Mouse (Mus musculus): ENCODE results near the gene Vasn. TPM values are rescaled to one million over a fixed set of nuclear protein-coding genes. Genes with fewer than 3 reads are reported as not detected.

Gene Vasn
- polyA plus RNA-seq, 1 experiment: 15.9 TPM

GRCm38 (mm10) chr16:4642937-4643336 is 3.2 kb downstream of the Vasn start:
- Histone ChIP-seq H3K36me3 (ENCODE audit: control insufficient read depth, insufficient read depth, low read length) (no peaks in the 10 kb centered on the region), H3K4me1 (ENCODE audit: control insufficient read depth, insufficient read depth, low read length) (peaks cover 23% of the 10 kb centered on the region), H3K27me3 (ENCODE audit: control insufficient read depth, insufficient read depth, low read length) (no peaks in the 10 kb centered on the region), H3K4me3 (ENCODE audit: control insufficient read depth, low read depth, low read length) (no peak overlapping the region), H3K27ac (ENCODE audit: control insufficient read depth, insufficient read depth, low read depth, low read length) (peak overlapping the region; percentile 49)
- TF ChIP-seq CTCF (IDR thresholded peaks at IDR 0.05; ENCODE audit: control insufficient read depth, insufficient read depth, insufficient replicate concordance, low read depth, low read length) (no peak), POLR2A (IDR thresholded peaks at IDR 0.05; ENCODE audit: control insufficient read depth, low read depth, low read length) (no peak)

GRCm38 (mm10) chr16:4643670-4644419 is 4.1 kb downstream of the Vasn start:
- TF ChIP-seq CTCF (IDR thresholded peaks at IDR 0.05; ENCODE audit: control insufficient read depth, insufficient read depth, insufficient replicate concordance, low read depth, low read length) (no peak), POLR2A (IDR thresholded peaks at IDR 0.05; ENCODE audit: control insufficient read depth, low read depth, low read length) (no peak)
- H3K4me3 ChIP-seq (ENCODE audit: control insufficient read depth, low read depth, low read length): no peak overlapping the region
- no peaks in the 10 kb centered on the region for H3K36me3 ChIP-seq (ENCODE audit: control insufficient read depth, insufficient read depth, low read length)
- peaks cover 23% of the 10 kb centered on the region for H3K4me1 ChIP-seq (ENCODE audit: control insufficient read depth, insufficient read depth, low read length)
- no peaks in the 10 kb centered on the region for H3K27me3 ChIP-seq (ENCODE audit: control insufficient read depth, insufficient read depth, low read length)
- peak overlapping the region; percentile 64 for H3K27ac ChIP-seq (ENCODE audit: control insufficient read depth, insufficient read depth, low read depth, low read length)

- H3K27me3 ChIP-seq (ENCODE audit: control insufficient read depth, insufficient read depth, low read length): no peaks in the 10 kb centered on the region
- H3K27ac ChIP-seq (ENCODE audit: control insufficient read depth, insufficient read depth, low read depth, low read length): no peak overlapping the region
- TF ChIP-seq POLR2A (IDR thresholded peaks at IDR 0.05; ENCODE audit: control insufficient read depth, low read depth, low read length): no peak
- TF ChIP-seq CTCF (IDR thresholded peaks at IDR 0.05; ENCODE audit: control insufficient read depth, insufficient read depth, insufficient replicate concordance, low read depth, low read length): no peak
- no peaks in the 10 kb centered on the region for H3K36me3 ChIP-seq (ENCODE audit: control insufficient read depth, insufficient read depth, low read length)
- peaks cover 14% of the 10 kb centered on the region; the same call in 1 of the 2 replicates for H3K4me1 ChIP-seq (ENCODE audit: control insufficient read depth, insufficient read depth, low read length)
- no peak overlapping the region for H3K4me3 ChIP-seq (ENCODE audit: control insufficient read depth, low read depth, low read length)
These were observed 6.1 kb downstream of the Vasn start for GRCm38 (mm10) chr16:4645867-4646266.

GRCm38 (mm10) chr16:4646831-4647230 is 7.1 kb downstream of the Vasn start:
- no peak for TF ChIP-seq POLR2A (IDR thresholded peaks at IDR 0.05; ENCODE audit: control insufficient read depth, low read depth, low read length)
- no peak for TF ChIP-seq CTCF (IDR thresholded peaks at IDR 0.05; ENCODE audit: control insufficient read depth, insufficient read depth, insufficient replicate concordance, low read depth, low read length)
- H3K36me3 ChIP-seq (ENCODE audit: control insufficient read depth, insufficient read depth, low read length): no peaks in the 10 kb centered on the region
- no peak overlapping the region for H3K4me3 ChIP-seq (ENCODE audit: control insufficient read depth, low read depth, low read length)
- H3K4me1 ChIP-seq (ENCODE audit: control insufficient read depth, insufficient read depth, low read length): peaks cover 18% of the 10 kb centered on the region
- H3K27me3 ChIP-seq (ENCODE audit: control insufficient read depth, insufficient read depth, low read length): no peaks in the 10 kb centered on the region
- H3K27ac ChIP-seq (ENCODE audit: control insufficient read depth, insufficient read depth, low read depth, low read length): no peak overlapping the region

GRCm38 (mm10) chr16:4647651-4648141 is 8.0 kb downstream of the Vasn start:
- no peaks in the 10 kb centered on the region for H3K27me3 ChIP-seq (ENCODE audit: control insufficient read depth, insufficient read depth, low read length)
- H3K4me3 ChIP-seq (ENCODE audit: control insufficient read depth, low read depth, low read length): no peak overlapping the region
- peaks cover 22% of the 10 kb centered on the region for H3K4me1 ChIP-seq (ENCODE audit: control insufficient read depth, insufficient read depth, low read length)
- no peaks in the 10 kb centered on the region for H3K36me3 ChIP-seq (ENCODE audit: control insufficient read depth, insufficient read depth, low read length)
- no peak for TF ChIP-seq CTCF (IDR thresholded peaks at IDR 0.05; ENCODE audit: control insufficient read depth, insufficient read depth, insufficient replicate concordance, low read depth, low read length)
- TF ChIP-seq POLR2A (IDR thresholded peaks at IDR 0.05; ENCODE audit: control insufficient read depth, low read depth, low read length): no peak
- no peak overlapping the region for H3K27ac ChIP-seq (ENCODE audit: control insufficient read depth, insufficient read depth, low read depth, low read length)

GRCm38 (mm10) chr16:4648416-4649023 is 8.8 kb downstream of the Vasn start:
- Histone ChIP-seq H3K27ac (ENCODE audit: control insufficient read depth, insufficient read depth, low read depth, low read length) (no peak overlapping the region), H3K36me3 (ENCODE audit: control insufficient read depth, insufficient read depth, low read length) (no peaks in the 10 kb centered on the region), H3K4me1 (ENCODE audit: control insufficient read depth, insufficient read depth, low read length) (peaks cover 15% of the 10 kb centered on the region), H3K4me3 (ENCODE audit: control insufficient read depth, low read depth, low read length) (no peak overlapping the region), H3K27me3 (ENCODE audit: control insufficient read depth, insufficient read depth, low read length) (no peaks in the 10 kb centered on the region)
- TF ChIP-seq POLR2A (IDR thresholded peaks at IDR 0.05; ENCODE audit: control insufficient read depth, low read depth, low read length): no peak

- Histone ChIP-seq H3K4me1 (ENCODE audit: control insufficient read depth, insufficient read depth, low read length) (peaks cover 15% of the 10 kb centered on the region), H3K4me3 (ENCODE audit: control insufficient read depth, low read depth, low read length) (no peak overlapping the region), H3K36me3 (ENCODE audit: control insufficient read depth, insufficient read depth, low read length) (no peaks in the 10 kb centered on the region), H3K27ac (ENCODE audit: control insufficient read depth, insufficient read depth, low read depth, low read length) (no peak overlapping the region), H3K27me3 (ENCODE audit: control insufficient read depth, insufficient read depth, low read length) (no peaks in the 10 kb centered on the region)
- TF ChIP-seq POLR2A (IDR thresholded peaks at IDR 0.05; ENCODE audit: control insufficient read depth, low read depth, low read length) (no peak), CTCF (IDR thresholded peaks at IDR 0.05; ENCODE audit: control insufficient read depth, insufficient read depth, insufficient replicate concordance, low read depth, low read length) (no peak)
These were observed 9.5 kb downstream of the Vasn start for GRCm38 (mm10) chr16:4649211-4649610.

Measured in testis, adult 2 months (tissue).